Mouse (Mus musculus) heart, embryonic 10.5 days (tissue): ENCODE results near the gene Gm10799. TPM values are rescaled to one million over a fixed set of nuclear protein-coding genes. Genes with fewer than 3 reads are reported as not detected.
A peak's percentile ranks its signal among the peaks of the same experiment; 100 is the strongest.

ENCODE experiments used
- DNase-seq: peaks from one replicate; pipeline ENCODE4 v3.0.0-alpha.2; 2017; ENCODE audit warnings: low spot score
- H3K27ac ChIP-seq: fragments of 300-500 bp; sonication (generic); 2 replicates; pipeline ENCODE4 v1.5.1; 2016; ENCODE audit warnings: mild to moderate bottlenecking
- H3K27me3 ChIP-seq: fragments of 300-500 bp; sonication (generic); 2 replicates; pipeline ENCODE4 v1.6.1; 2016; ENCODE audit warnings: mild to moderate bottlenecking; ENCODE audit not compliant: poor library complexity, insufficient read depth, severe bottlenecking
- H3K36me3 ChIP-seq: fragments of 300-500 bp; sonication (generic); 2 replicates; pipeline ENCODE4 v1.6.1; 2016; ENCODE audit warnings: mild to moderate bottlenecking, moderate library complexity
- H3K4me1 ChIP-seq: fragments of 300-500 bp; sonication (generic); 2 replicates; pipeline ENCODE4 v1.6.1; 2016; ENCODE audit warnings: mild to moderate bottlenecking
- H3K4me3 ChIP-seq: fragments of 300-500 bp; sonication (generic); 2 replicates; pipeline ENCODE4 v1.5.1; 2016; ENCODE audit warnings: mild to moderate bottlenecking, moderate library complexity
- H3K9me3 ChIP-seq: fragments of 300-500 bp; sonication (generic); 2 replicates; pipeline ENCODE4 v1.6.1; 2016; ENCODE audit warnings: mild to moderate bottlenecking, moderate library complexity
- WGBS: fragments of 180-500 bp; shearing (Covaris S2); methylation state at CpG from one replicate; pipeline ENCODE4 v1.1.7; 2016; 5-methylcytosine and 5-hydroxymethylcytosine counted together
- polyA plus RNA-seq: library from polyadenylated mRNA; unstranded; fragments of >200 nt; fragmentation: Nextera tagmentation; extraction: Ambion mirVana; gene quantifications from 2 replicates; pipeline ENCODE4 v1.2.1, GENCODE M21; 2016

Gene Gm10799
- polyA plus RNA-seq, 1 experiment from 2014 or later: not detected

- Histone ChIP-seq H3K4me1 (peaks cover 16% of the 10 kb centered on the region; the same call in 1 of the 2 replicates), H3K27ac (no peak overlapping the region), H3K9me3 (no peaks in the 10 kb centered on the region), H3K4me3 (no peak overlapping the region), H3K27me3 (no peaks in the 10 kb centered on the region), H3K36me3 (peaks cover 17% of the 10 kb centered on the region)
- 87% methylated on average over 3 of the region's 3 CpGs for whole genome bisulfite sequencing
- no peak for DNase-seq
Measured at GRCm38 (mm10) chr2:104030381-104030780, 38.0 kb downstream of the Gm10799 start.

GRCm38 (mm10) chr2:104029074-104029473 lies 39.3 kb downstream of the Gm10799 start:
- peak overlapping the region; percentile 83 for H3K4me3 ChIP-seq
- H3K36me3 ChIP-seq: peaks cover 10% of the 10 kb centered on the region
- peaks cover 16% of the 10 kb centered on the region; the same call in 1 of the 2 replicates for H3K4me1 ChIP-seq
- no peak overlapping the region; the same call in 1 of the 2 replicates for H3K27ac ChIP-seq
- no peaks in the 10 kb centered on the region for H3K27me3 ChIP-seq
- no peak for DNase-seq
- WGBS: 54% methylated on average over 2 of the region's 2 CpGs
- H3K9me3 ChIP-seq: no peaks in the 10 kb centered on the region

GRCm38 (mm10) chr2:104028139-104028723 lies 40.1 kb downstream of the Gm10799 start, which contains the start of gene 4931422A03Rik:
Gene 4931422A03Rik (minus strand): TSS chr2:104028361.
- Histone ChIP-seq H3K4me3 (peak within 1 kb of the TSS; percentile 83), H3K4me1 (peaks cover 16% of the 10 kb centered on the region; the same call in 1 of the 2 replicates), H3K36me3 (peaks cover 5% of the 10 kb centered on the region; the same call in 1 of the 2 replicates), H3K27ac (peak within 1 kb of the TSS; percentile 95), H3K27me3 (no peaks in the 10 kb centered on the region), H3K9me3 (no peaks in the 10 kb centered on the region)
- WGBS: under 1% methylated on average over 32 of the region's 32 CpGs
- no peak for DNase-seq

GRCm38 (mm10) chr2:104027458-104028138 lies 40.8 kb downstream of the Gm10799 start, which contains the start of gene Fbxo3:
Gene Fbxo3 (plus strand): TSS chr2:104027721.
- Histone ChIP-seq H3K4me1 (peaks cover 16% of the 10 kb centered on the region; the same call in 1 of the 2 replicates), H3K4me3 (peak within 1 kb of the TSS; percentile 83), H3K36me3 (peaks cover 5% of the 10 kb centered on the region; the same call in 1 of the 2 replicates), H3K9me3 (no peaks in the 10 kb centered on the region), H3K27ac (peak within 1 kb of the TSS; percentile 95), H3K27me3 (no peaks in the 10 kb centered on the region)
- under 1% methylated on average over 43 of the region's 44 CpGs for WGBS
- peak; percentile 97 for DNase-seq

DNA sequence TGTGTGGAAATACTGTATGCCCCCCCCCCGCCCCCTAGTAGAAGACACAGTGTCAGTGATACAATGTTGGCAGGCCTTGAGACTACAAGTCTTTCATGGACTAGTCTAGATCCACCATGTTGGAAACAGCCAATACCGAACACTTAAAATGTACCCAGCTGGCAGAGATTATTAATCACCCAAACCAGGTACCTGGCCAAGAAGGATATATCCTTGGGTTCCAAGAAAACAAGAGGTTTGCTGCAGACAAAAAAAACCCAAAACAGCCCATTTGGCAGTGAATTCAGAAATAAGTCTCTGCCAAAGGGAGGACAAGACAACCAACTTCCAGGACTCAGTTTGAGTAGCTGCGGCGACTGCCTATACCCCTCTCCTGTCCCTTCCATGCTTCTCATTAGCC lies 43.7 kb downstream of the Gm10799 start:
- no peak for DNase-seq
- Histone ChIP-seq H3K27me3 (no peaks in the 10 kb centered on the region), H3K27ac (no peak overlapping the region), H3K4me1 (peaks cover 13% of the 10 kb centered on the region; the same call in 1 of the 2 replicates), H3K4me3 (no peak overlapping the region), H3K9me3 (no peaks in the 10 kb centered on the region), H3K36me3 (no peaks in the 10 kb centered on the region)
- 91% methylated on average over 4 of the region's 4 CpGs for WGBS

- no peak for DNase-seq
- no peak overlapping the region for H3K4me3 ChIP-seq
- H3K27me3 ChIP-seq: no peaks in the 10 kb centered on the region
- no peaks in the 10 kb centered on the region for H3K4me1 ChIP-seq
- 82% methylated on average over 7 of the region's 7 CpGs for WGBS
- H3K36me3 ChIP-seq: no peaks in the 10 kb centered on the region
- H3K27ac ChIP-seq: no peak overlapping the region
- H3K9me3 ChIP-seq: no peaks in the 10 kb centered on the region
Measured at GRCm38 (mm10) chr2:104023096-104023495, 45.3 kb downstream of the Gm10799 start.

Other genes starting within 250 kb of the Gm10799 start
- gene Lmo2, start 110.6 kb downstream of the Gm10799 start, polyA plus RNA-seq: 21.7 and 35.2 TPM in 2 replicates
- gene Fbxo3, start 40.8 kb downstream of the Gm10799 start, polyA plus RNA-seq: 46.2 and 46.3 TPM in 2 replicates
- 1.5 and 1.9 TPM in 2 replicates for gene 4931422A03Rik, start 40.2 kb downstream of the Gm10799 start, polyA plus RNA-seq
- not detected in 2 replicates for gene Gm10912, start 2.7 kb downstream of the Gm10799 start, polyA plus RNA-seq
- gene Cd59b, start 1.3 kb upstream of the Gm10799 start, polyA plus RNA-seq: 4.3 and 8.4 TPM in 2 replicates
- gene Cd59a, start 27.3 kb upstream of the Gm10799 start, polyA plus RNA-seq: 70.8 and 82.0 TPM in 2 replicates
- 0.55 and 0.71 TPM in 2 replicates for gene A930018P22Rik, start 54.2 kb upstream of the Gm10799 start, polyA plus RNA-seq